Mouse (Mus musculus) myocyte (in vitro differentiated cells): ENCODE measurements around the gene Pygl. TPM values are rescaled to one million over a fixed set of nuclear protein-coding genes. Genes with fewer than 3 reads are reported as not detected.

Source experiments
- H3K27me3 ChIP-seq: one replicate; pipeline ENCODE4 v1.6.1; 2011; ENCODE audit not compliant: control insufficient read depth, insufficient read depth, insufficient read length
- H3K36me3 ChIP-seq: one replicate; pipeline ENCODE4 v1.6.1; 2011; ENCODE audit not compliant: control insufficient read depth, insufficient read depth
- H3K4me2 ChIP-seq: one replicate; pipeline ENCODE4 v1.6.1; 2011; ENCODE audit warnings: low read depth, control low read depth
- H3K4me3 ChIP-seq: one replicate; pipeline ENCODE4 v1.5.1; 2011; ENCODE audit warnings: mild to moderate bottlenecking, control low read depth, moderate library complexity
- H3K79me2 ChIP-seq: one replicate; pipeline ENCODE4 v1.6.1; 2011; ENCODE audit not compliant: control insufficient read depth, insufficient read depth
- H3ac ChIP-seq: one replicate; pipeline ENCODE4 v1.6.1; 2011; ENCODE audit not compliant: control insufficient read depth, insufficient read length
- CEBPB ChIP-seq: IDR thresholded peaks from 2 replicates; pipeline ENCODE4 v1.6.1; 2011; ENCODE audit warnings: mild to moderate bottlenecking, moderate library complexity; ENCODE audit not compliant: poor library complexity, insufficient read depth, severe bottlenecking
- E2F4 ChIP-seq: IDR thresholded peaks from one replicate; pipeline ENCODE4 v1.6.1; 2011; ENCODE audit warnings: mild to moderate bottlenecking, control low read depth, moderate library complexity; ENCODE audit not compliant: insufficient read depth
- MAX ChIP-seq: IDR thresholded peaks from one replicate; pipeline ENCODE4 v1.6.1; 2011; ENCODE audit warnings: low read depth, mild to moderate bottlenecking, control low read depth
- MYOD1 ChIP-seq, 3 experiments: IDR thresholded peaks; one replicate each; pipeline ENCODE4 v1.6.1; 2011; ENCODE audit warnings: control low read depth in 2 of 3, low read depth in 2 of 3, mild to moderate bottlenecking in 2 of 3, moderate library complexity in 1 of 3; ENCODE audit not compliant: insufficient read length in 2 of 3, control insufficient read depth in 1 of 3
- MYOG ChIP-seq, 3 experiments: IDR thresholded peaks; one replicate each; pipeline ENCODE4 v1.6.1; 2011; ENCODE audit warnings: control low read depth in 2 of 3, low read depth in 2 of 3, mild to moderate bottlenecking in 2 of 3; ENCODE audit not compliant: insufficient read length in 2 of 3, control insufficient read depth in 1 of 3, insufficient read depth in 1 of 3
- POLR2A ChIP-seq: IDR thresholded peaks from one replicate; pipeline ENCODE4 v1.6.1; 2011; ENCODE audit warnings: low read depth, mild to moderate bottlenecking, control low read depth, moderate library complexity; ENCODE audit not compliant: insufficient read length
- POLR2AphosphoS2 ChIP-seq: IDR thresholded peaks from one replicate; pipeline ENCODE4 v1.6.1; 2011; ENCODE audit warnings: low read depth, control low read depth; ENCODE audit not compliant: insufficient read length
- REST ChIP-seq: IDR thresholded peaks from one replicate; pipeline ENCODE4 v1.6.1; 2011; ENCODE audit warnings: mild to moderate bottlenecking, control low read depth, moderate library complexity; ENCODE audit not compliant: insufficient read depth, insufficient read length
- SRF ChIP-seq: IDR thresholded peaks from one replicate; pipeline ENCODE4 v1.6.1; 2011; ENCODE audit warnings: low read depth; ENCODE audit not compliant: control insufficient read depth, insufficient read length
- TCF12 ChIP-seq: IDR thresholded peaks from one replicate; pipeline ENCODE4 v1.6.1; 2011; ENCODE audit warnings: mild to moderate bottlenecking, control low read depth; ENCODE audit not compliant: poor library complexity, insufficient read depth, severe bottlenecking
- TCF3 ChIP-seq: IDR thresholded peaks from one replicate; pipeline ENCODE4 v1.6.1; 2011; ENCODE audit warnings: low read depth, control low read depth; ENCODE audit not compliant: insufficient read length
- USF1 ChIP-seq: IDR thresholded peaks from one replicate; pipeline ENCODE4 v1.6.1; 2011; ENCODE audit warnings: low read depth, mild to moderate bottlenecking, control low read depth, moderate library complexity
- polyA plus RNA-seq: library from polyadenylated mRNA; unstranded; fragments of >200 nt; fragmentation: generic; extraction: Trizol; gene quantifications from one replicate; pipeline ENCODE4 v1.2.1, GENCODE M21; 2012; ENCODE audit warnings: missing spikeins

The Pygl gene
- polyA plus RNA-seq, 1 experiment, result 0.02 TPM

DNA sequence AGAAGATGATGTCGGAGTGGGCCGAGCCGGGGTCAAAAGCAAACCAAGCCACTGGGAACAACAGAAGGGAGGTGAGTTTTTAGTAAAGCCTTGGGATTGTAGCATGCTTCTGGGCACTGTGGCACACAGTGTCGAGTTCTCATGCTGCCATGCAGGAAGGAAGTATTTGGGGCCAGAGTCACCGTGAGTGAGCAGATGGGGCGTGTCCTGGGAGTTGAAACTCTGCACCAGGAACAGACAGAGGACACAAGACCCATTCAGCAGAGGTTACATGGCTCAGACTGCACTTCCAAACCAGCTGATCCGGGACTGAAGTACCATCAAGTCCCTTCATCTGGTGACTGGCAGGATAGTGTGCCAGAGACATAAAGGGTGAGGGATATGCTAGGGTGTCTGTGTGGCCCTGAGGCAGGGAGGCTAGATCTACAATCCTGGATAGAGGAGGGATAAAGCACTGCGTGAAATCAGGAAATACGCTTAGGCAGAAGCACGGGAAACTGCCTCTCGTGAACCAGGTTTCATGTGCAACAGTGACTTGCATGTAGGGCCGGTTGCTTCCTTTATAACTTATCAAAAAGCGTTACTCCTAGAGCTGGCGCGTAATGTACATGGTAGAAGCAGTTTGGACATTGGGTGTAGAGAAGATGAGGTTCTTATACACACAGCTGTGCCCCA, 20.1 kb upstream of the Pygl start:
- peaks cover 57% of the 10 kb centered on the region for H3K27me3 ChIP-seq
- no peaks in the 10 kb centered on the region for H3K36me3 ChIP-seq
- H3K4me3 ChIP-seq, result no peak overlapping the region
- no peak for TF ChIP-seq REST
- TF ChIP-seq POLR2AphosphoS2, result no peak
- no peak for TF ChIP-seq TCF12
- no peak for TF ChIP-seq CEBPB
- TF ChIP-seq E2F4, result no peak
- no peak for TF ChIP-seq POLR2A
- no peak overlapping the region for H3K4me2 ChIP-seq
- no peaks in the 10 kb centered on the region for H3K79me2 ChIP-seq
- H3ac ChIP-seq, result no peak overlapping the region

DNA sequence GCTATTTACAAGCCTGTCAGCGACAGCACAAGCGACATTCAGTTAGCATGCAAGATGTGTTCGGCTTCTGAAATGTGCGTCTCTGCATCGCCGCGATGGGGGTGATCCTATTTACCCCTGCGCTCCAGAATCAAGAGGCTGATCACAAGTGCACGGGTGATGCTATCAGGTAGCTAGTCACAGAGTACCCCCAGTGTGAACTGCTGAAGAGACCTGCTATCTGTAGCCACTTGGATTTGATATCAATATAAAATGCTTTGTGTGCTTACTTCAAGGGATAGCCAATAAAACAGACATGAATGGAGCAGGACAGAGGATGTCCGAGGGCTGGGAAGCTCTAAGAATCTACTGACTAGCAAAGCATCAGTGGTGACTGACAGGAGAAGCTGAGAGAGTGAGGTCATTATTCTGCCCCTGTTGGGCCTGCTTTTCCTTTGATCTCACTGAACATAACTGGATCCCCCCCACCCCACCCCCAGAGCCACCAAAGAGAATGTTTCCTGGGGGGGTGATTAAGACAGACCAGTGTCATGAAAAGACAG, 18.4 kb upstream of the Pygl start:
- H3K79me2 ChIP-seq, result no peaks in the 10 kb centered on the region
- H3ac ChIP-seq, result no peak overlapping the region
- H3K27me3 ChIP-seq, result peaks cover 61% of the 10 kb centered on the region
- TF ChIP-seq MAX (no peak), POLR2A (no peak), TCF3 (no peak), MYOD1 (IDR thresholded peaks at IDR 0.05; ENCODE audit: control insufficient read depth in 1 of 3, insufficient read length in 2 of 3, low read depth in 2 of 3) (no peak), MYOG (IDR thresholded peaks at IDR 0.05; ENCODE audit: control insufficient read depth in 1 of 3, insufficient read depth in 1 of 3, insufficient read length in 2 of 3, low read depth in 2 of 3) (no peak), REST (no peak), E2F4 (no peak), USF1 (no peak), SRF (no peak), TCF12 (no peak), CEBPB (no peak), POLR2AphosphoS2 (no peak)
- no peak overlapping the region for H3K4me2 ChIP-seq
- no peak overlapping the region for H3K4me3 ChIP-seq
- no peaks in the 10 kb centered on the region for H3K36me3 ChIP-seq

DNA sequence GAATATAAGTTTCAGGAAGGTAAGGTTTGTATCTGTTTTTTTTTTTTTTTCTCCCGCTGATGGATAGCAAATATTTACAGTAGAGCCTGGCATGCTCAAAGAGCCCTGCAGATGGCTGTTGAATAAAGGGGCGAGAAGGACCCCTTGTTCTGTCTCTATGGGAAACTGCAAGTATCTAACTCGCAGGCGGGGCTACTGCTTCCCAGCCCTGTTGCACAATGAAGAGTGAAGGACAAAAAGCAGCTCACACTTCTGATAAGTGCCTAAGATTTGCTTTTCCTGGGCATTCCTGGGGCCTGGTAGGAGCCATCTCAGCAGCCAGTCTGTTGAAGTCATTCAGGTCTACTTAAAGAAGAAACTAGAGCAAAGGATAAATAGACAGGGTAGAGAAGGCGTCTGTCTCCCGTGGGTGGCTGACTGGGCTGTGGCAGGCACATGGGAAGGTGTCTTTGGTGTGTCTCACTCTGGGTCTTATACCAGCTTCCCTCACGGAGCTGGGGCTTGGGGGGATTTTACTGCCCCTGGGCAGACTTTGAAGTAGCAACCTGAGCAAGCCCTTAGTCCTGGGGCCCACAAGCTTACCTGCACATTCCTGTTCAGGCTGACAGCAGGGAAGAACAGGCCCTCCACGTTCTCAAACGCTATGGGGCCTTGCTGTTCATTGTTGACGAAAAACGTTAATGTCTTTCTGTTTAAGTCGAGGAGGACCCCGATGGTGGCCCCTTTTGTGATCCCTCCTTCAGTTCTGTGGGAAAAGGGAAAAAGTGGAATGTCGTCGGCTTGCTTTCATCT, 16.6 kb upstream of the Pygl start:
- H3K4me3 ChIP-seq, result no peak overlapping the region
- H3K4me2 ChIP-seq, result no peak overlapping the region
- no peaks in the 10 kb centered on the region for H3K36me3 ChIP-seq
- H3ac ChIP-seq, result no peak overlapping the region
- H3K27me3 ChIP-seq, result peaks cover 57% of the 10 kb centered on the region
- TF ChIP-seq POLR2A (no peak), CEBPB (no peak), POLR2AphosphoS2 (no peak), TCF3 (no peak), MYOG (IDR thresholded peaks at IDR 0.05; ENCODE audit: control insufficient read depth in 1 of 3, insufficient read depth in 1 of 3, insufficient read length in 2 of 3, low read depth in 2 of 3) (no peak), MYOD1 (IDR thresholded peaks at IDR 0.05; ENCODE audit: control insufficient read depth in 1 of 3, insufficient read length in 2 of 3, low read depth in 2 of 3) (no peak), TCF12 (no peak), SRF (no peak), REST (no peak), MAX (no peak), USF1 (no peak)
- no peaks in the 10 kb centered on the region for H3K79me2 ChIP-seq

DNA sequence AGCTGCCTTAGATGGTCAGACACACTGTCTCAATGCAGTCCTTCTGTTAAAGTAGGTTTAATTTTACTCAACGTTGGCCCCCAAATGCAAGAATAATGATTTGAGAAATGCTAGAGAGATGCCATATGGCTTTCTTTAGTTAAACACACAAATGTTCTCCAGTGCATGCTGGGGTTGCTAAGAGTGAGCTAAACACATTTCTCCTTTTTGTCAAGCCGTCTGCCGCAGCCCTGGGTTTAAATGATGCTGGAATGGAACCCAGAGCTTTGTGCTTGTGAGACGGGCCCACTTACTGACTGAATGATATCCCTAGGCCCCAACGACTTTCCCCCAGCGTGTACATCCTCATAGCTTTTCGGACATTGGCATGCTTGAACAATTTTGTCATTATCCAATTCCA, 11.3 kb upstream of the Pygl start:
- Histone ChIP-seq H3K36me3 (no peaks in the 10 kb centered on the region), H3K4me2 (no peak overlapping the region), H3K79me2 (no peaks in the 10 kb centered on the region), H3ac (no peak overlapping the region), H3K27me3 (peaks cover 24% of the 10 kb centered on the region), H3K4me3 (no peak overlapping the region)
- no peak for TF ChIP-seq USF1

DNA sequence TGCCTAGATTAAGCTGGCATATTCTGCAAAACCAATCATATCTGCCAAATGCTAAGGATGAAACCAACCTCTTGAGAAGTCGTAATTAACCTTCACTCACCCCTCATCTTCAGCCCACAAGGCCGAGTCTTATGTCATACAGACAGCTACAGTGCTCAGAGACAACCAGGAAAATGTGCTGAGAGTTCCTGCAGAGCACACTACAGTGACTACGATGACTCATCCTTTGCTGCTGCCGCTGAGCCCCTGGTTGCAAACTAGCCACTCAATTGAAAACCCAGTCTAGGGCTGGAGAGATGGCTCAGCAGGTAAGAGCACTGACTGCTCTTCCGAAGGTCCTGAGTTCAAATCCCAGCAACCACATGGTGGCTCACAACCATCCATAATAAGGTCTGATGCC, 8.5 kb upstream of the Pygl start:
- H3ac ChIP-seq, result no peak overlapping the region
- peaks cover 7% of the 10 kb centered on the region for H3K27me3 ChIP-seq
- H3K79me2 ChIP-seq, result no peaks in the 10 kb centered on the region
- no peaks in the 10 kb centered on the region for H3K36me3 ChIP-seq
- TF ChIP-seq CEBPB (no peak), MYOG (IDR thresholded peaks at IDR 0.05; ENCODE audit: control insufficient read depth in 1 of 3, insufficient read depth in 1 of 3, insufficient read length in 2 of 3, low read depth in 2 of 3) (no peak), REST (no peak), TCF12 (no peak), USF1 (no peak), POLR2AphosphoS2 (no peak), E2F4 (no peak), SRF (no peak)
- no peak overlapping the region for H3K4me2 ChIP-seq
- H3K4me3 ChIP-seq, result no peak overlapping the region
